Mouse (Mus musculus) intestine, embryonic 15.5 days (tissue): ENCODE measurements around the gene Anxa6. TPM values are rescaled to one million over a fixed set of nuclear protein-coding genes. Genes with fewer than 3 reads are reported as not detected.

ENCODE experiments used
- ATAC-seq: fragments of 200-750 bp; cut with Nextera tagmentation; 2 replicates; pipeline ENCODE4 v1.8.0; 2017; ENCODE audit warnings: moderate TSS enrichment, moderate library complexity
- H3K27ac ChIP-seq: fragments of 300-500 bp; sonication (generic); 2 replicates; pipeline ENCODE4 v1.5.1; 2015; ENCODE audit warnings: mild to moderate bottlenecking, inconsistent platforms
- H3K27me3 ChIP-seq: fragments of 300-500 bp; sonication (generic); replicated peaks from 2 replicates; pipeline ENCODE4 v1.6.1; 2015; ENCODE audit warnings: inconsistent platforms
- H3K36me3 ChIP-seq: fragments of 300-500 bp; sonication (generic); 2 replicates; pipeline ENCODE4 v1.6.1; 2015; ENCODE audit warnings: inconsistent platforms
- H3K4me1 ChIP-seq: fragments of 300-500 bp; sonication (generic); replicated peaks from 2 replicates; pipeline ENCODE4 v1.6.1; 2015; ENCODE audit warnings: inconsistent platforms
- H3K4me2 ChIP-seq: fragments of 300-500 bp; sonication (generic); replicated peaks from 2 replicates; pipeline ENCODE4 v1.6.1; 2015; ENCODE audit warnings: mild to moderate bottlenecking, inconsistent platforms
- H3K4me3 ChIP-seq: fragments of 300-500 bp; sonication (generic); replicated peaks from 2 replicates; pipeline ENCODE4 v1.5.1; 2015; ENCODE audit warnings: inconsistent platforms
- H3K9ac ChIP-seq: fragments of 300-500 bp; sonication (generic); 2 replicates; pipeline ENCODE4 v1.6.1; 2015; ENCODE audit warnings: inconsistent platforms
- H3K9me3 ChIP-seq: fragments of 300-500 bp; sonication (generic); 2 replicates; pipeline ENCODE4 v1.6.1; 2016; ENCODE audit warnings: inconsistent platforms
- WGBS: fragments of 180-500 bp; shearing (Covaris S2); methylation state at CpG from one replicate; pipeline ENCODE4 v1.1.7; 2015; 5-methylcytosine and 5-hydroxymethylcytosine counted together
- polyA plus RNA-seq: library from polyadenylated mRNA; unstranded; fragments of >200 nt; fragmentation: Nextera tagmentation; extraction: Ambion mirVana; gene quantifications from 2 replicates; pipeline ENCODE4 v1.2.1, GENCODE M21; 2015

Gene Anxa6
- polyA plus RNA-seq, 1 experiment from 2014 or later, result 262 TPM

- Histone ChIP-seq H3K27me3 (no peaks in the 10 kb centered on the region), H3K4me1 (no peaks in the 10 kb centered on the region), H3K36me3 (peaks cover 31% of the 10 kb centered on the region), H3K9ac (no peak overlapping the region), H3K27ac (no peak overlapping the region), H3K4me3 (no peak overlapping the region), H3K4me2 (no peak overlapping the region), H3K9me3 (no peaks in the 10 kb centered on the region)
- ATAC-seq, result no peak
- WGBS, result 81% methylated on average over 1 of the region's 1 CpGs
Measured at GRCm38 (mm10) chr11:54987974-54988373, 45.3 kb downstream of the Anxa6 start.

- Histone ChIP-seq H3K4me3 (no peak overlapping the region), H3K36me3 (peaks cover 40% of the 10 kb centered on the region), H3K9me3 (no peaks in the 10 kb centered on the region), H3K9ac (no peak overlapping the region), H3K4me2 (no peak overlapping the region), H3K27me3 (no peaks in the 10 kb centered on the region), H3K4me1 (no peaks in the 10 kb centered on the region), H3K27ac (no peak overlapping the region)
- WGBS, result 66% methylated on average over 3 of the region's 3 CpGs
- ATAC-seq, result 0 out of 2 replicates have a peak, but pooled peaks have one; percentile 6
Measured at GRCm38 (mm10) chr11:54985086-54985485, 48.2 kb downstream of the Anxa6 start.

- Histone ChIP-seq H3K27me3 (no peaks in the 10 kb centered on the region), H3K36me3 (peaks cover 40% of the 10 kb centered on the region), H3K9me3 (no peaks in the 10 kb centered on the region), H3K4me2 (no peak overlapping the region), H3K4me3 (no peak overlapping the region), H3K4me1 (no peaks in the 10 kb centered on the region), H3K27ac (no peak overlapping the region), H3K9ac (no peak overlapping the region)
- 0 out of 2 replicates have a peak, but pooled peaks have one; percentile 8 for ATAC-seq
- 64% methylated on average over 4 of the region's 4 CpGs for WGBS
Measured at GRCm38 (mm10) chr11:54984581-54984980, 48.7 kb downstream of the Anxa6 start.

- no peaks in the 10 kb centered on the region for H3K9me3 ChIP-seq
- H3K4me3 ChIP-seq, result no peak overlapping the region
- no peaks in the 10 kb centered on the region for H3K4me1 ChIP-seq
- H3K27me3 ChIP-seq, result no peaks in the 10 kb centered on the region
- under 1% methylated on average over 6 of the region's 6 CpGs for WGBS
- no peak overlapping the region for H3K9ac ChIP-seq
- peaks cover 39% of the 10 kb centered on the region for H3K36me3 ChIP-seq
- no peak overlapping the region for H3K4me2 ChIP-seq
- ATAC-seq, result peak; percentile 50; the same call in 1 of the 2 replicates
- H3K27ac ChIP-seq, result no peak overlapping the region
Measured at GRCm38 (mm10) chr11:54984085-54984484, 49.2 kb downstream of the Anxa6 start.

GRCm38 (mm10) chr11:54982520-54982919 is 50.7 kb downstream of the Anxa6 start:
- Histone ChIP-seq H3K4me1 (0 out of 2 replicates have a peak, but pooled peaks cover 4% of the 10 kb centered on the region), H3K36me3 (peaks cover 40% of the 10 kb centered on the region), H3K9me3 (no peaks in the 10 kb centered on the region), H3K27ac (no peak overlapping the region), H3K4me2 (no peak overlapping the region), H3K4me3 (no peak overlapping the region), H3K9ac (no peak overlapping the region), H3K27me3 (no peaks in the 10 kb centered on the region)
- WGBS, result 90% methylated on average over 6 of the region's 6 CpGs
- no peak for ATAC-seq

- Histone ChIP-seq H3K9ac (no peak overlapping the region), H3K36me3 (peaks cover 37% of the 10 kb centered on the region), H3K27ac (no peak overlapping the region), H3K27me3 (no peaks in the 10 kb centered on the region), H3K9me3 (no peaks in the 10 kb centered on the region), H3K4me3 (no peak overlapping the region), H3K4me2 (no peak overlapping the region), H3K4me1 (0 out of 2 replicates have a peak, but pooled peaks cover 4% of the 10 kb centered on the region)
- 94% methylated on average over 4 of the region's 4 CpGs for WGBS
- no peak for ATAC-seq
Measured at GRCm38 (mm10) chr11:54981630-54982029, 51.6 kb downstream of the Anxa6 start.

GRCm38 (mm10) chr11:54977385-54977937 is 55.8 kb downstream of the Anxa6 start:
- WGBS, result 29% methylated on average over 6 of the region's 6 CpGs
- Histone ChIP-seq H3K27ac (peak overlapping the region; percentile 23; the same call in 1 of the 2 replicates), H3K27me3 (no peaks in the 10 kb centered on the region), H3K9me3 (no peaks in the 10 kb centered on the region), H3K4me2 (no peak overlapping the region), H3K4me3 (no peak overlapping the region), H3K4me1 (peaks cover 17% of the 10 kb centered on the region), H3K9ac (no peak overlapping the region), H3K36me3 (peaks cover 23% of the 10 kb centered on the region)
- peak; percentile 48 for ATAC-seq

- 96% methylated on average over 2 of the region's 2 CpGs for WGBS
- Histone ChIP-seq H3K9ac (no peak overlapping the region), H3K27me3 (no peaks in the 10 kb centered on the region), H3K9me3 (no peaks in the 10 kb centered on the region), H3K4me2 (no peak overlapping the region), H3K27ac (no peak overlapping the region), H3K4me1 (peaks cover 21% of the 10 kb centered on the region), H3K36me3 (peaks cover 13% of the 10 kb centered on the region), H3K4me3 (no peak overlapping the region)
- ATAC-seq, result no peak
Measured at GRCm38 (mm10) chr11:54976351-54976750, 56.9 kb downstream of the Anxa6 start.

GRCm38 (mm10) chr11:54975756-54976155 is 57.5 kb downstream of the Anxa6 start:
- Histone ChIP-seq H3K27me3 (no peaks in the 10 kb centered on the region), H3K4me3 (no peak overlapping the region), H3K4me1 (peaks cover 21% of the 10 kb centered on the region), H3K4me2 (no peak overlapping the region), H3K36me3 (0 out of 2 replicates have a peak, but pooled peaks cover 9% of the 10 kb centered on the region), H3K9ac (no peak overlapping the region), H3K9me3 (no peaks in the 10 kb centered on the region), H3K27ac (no peak overlapping the region)
- 87% methylated on average over 2 of the region's 2 CpGs for WGBS
- no peak for ATAC-seq

GRCm38 (mm10) chr11:54975340-54975739 is 57.9 kb downstream of the Anxa6 start:
- H3K4me2 ChIP-seq, result no peak overlapping the region
- 0 out of 2 replicates have a peak, but pooled peaks cover 7% of the 10 kb centered on the region for H3K36me3 ChIP-seq
- WGBS, result 84% methylated on average over 5 of the region's 5 CpGs
- H3K4me3 ChIP-seq, result no peak overlapping the region
- no peak for ATAC-seq
- H3K9ac ChIP-seq, result no peak overlapping the region
- H3K4me1 ChIP-seq, result peaks cover 21% of the 10 kb centered on the region
- H3K9me3 ChIP-seq, result no peaks in the 10 kb centered on the region
- no peak overlapping the region for H3K27ac ChIP-seq
- H3K27me3 ChIP-seq, result no peaks in the 10 kb centered on the region

GRCm38 (mm10) chr11:54974639-54975038 is 58.6 kb downstream of the Anxa6 start:
- Histone ChIP-seq H3K9ac (no peak overlapping the region), H3K27ac (no peak overlapping the region), H3K9me3 (no peaks in the 10 kb centered on the region), H3K36me3 (0 out of 2 replicates have a peak, but pooled peaks cover 7% of the 10 kb centered on the region), H3K4me3 (no peak overlapping the region), H3K27me3 (no peaks in the 10 kb centered on the region), H3K4me2 (no peak overlapping the region), H3K4me1 (peaks cover 21% of the 10 kb centered on the region)
- 86% methylated on average over 4 of the region's 4 CpGs for WGBS
- no peak for ATAC-seq

- Histone ChIP-seq H3K36me3 (0 out of 2 replicates have a peak, but pooled peaks cover 5% of the 10 kb centered on the region), H3K27me3 (no peaks in the 10 kb centered on the region), H3K27ac (peak overlapping the region; percentile 61), H3K9me3 (no peaks in the 10 kb centered on the region), H3K4me3 (no peak overlapping the region), H3K9ac (no peak overlapping the region), H3K4me2 (no peak overlapping the region), H3K4me1 (peaks cover 21% of the 10 kb centered on the region)
- peak; percentile 82 for ATAC-seq
- WGBS, result 43% methylated on average over 8 of the region's 8 CpGs
Measured at GRCm38 (mm10) chr11:54973481-54974212, 59.6 kb downstream of the Anxa6 start.
